In genomic region chr16:97794256-97794655, GRCm38 (mm10) we compare ENCODE assay signal across 21 mouse cellular contexts. TPM values are rescaled to one million over a fixed set of nuclear protein-coding genes. Genes with fewer than 3 reads are reported as not detected.
DNase-seq lines count a peak whose midpoint lies in the region; ATAC-seq and TF ChIP-seq lines count a peak whose summit lies in the region.
"Had no signal": no experiment of that assay in that cellular context is flagged by ENCODE, and none has a peak within 500 bp of the region (broad histone marks: within the 10 kb centered on the region; RNA-seq: fewer than 3 reads in every experiment).

No protein-coding gene starts in this region.

- no peak overlapping the region for H3K27ac ChIP-seq in liver, embryonic 13.5 days
- H3K27ac ChIP-seq in liver, embryonic 12.5 days: no peak overlapping the region
- no peak overlapping the region for H3K27ac ChIP-seq in testis, adult 2 months (ENCODE audit: control insufficient read depth, insufficient read depth, low read depth, low read length)
- H3K27ac ChIP-seq: embryonic facial prominence, embryonic 15.5 days; forebrain, embryonic 10.5 days; heart, adult 2 months; hindbrain, embryonic 10.5 days; hindbrain, embryonic 14.5 days had no signal

- 74% methylated on average over 6 of the region's 6 CpGs for WGBS in liver, embryonic 13.5 days (ENCODE audit: insufficient replicate concordance)
- 79% methylated on average over 6 of the region's 6 CpGs for WGBS in liver, embryonic 12.5 days (ENCODE audit: insufficient replicate concordance)

- no peak overlapping the region for H3K4me3 ChIP-seq in liver, embryonic 13.5 days (replicated peaks)
- no peak overlapping the region for H3K4me3 ChIP-seq in liver, embryonic 12.5 days
- peak overlapping the region; percentile 17 for H3K4me3 ChIP-seq in testis, adult 2 months (ENCODE audit: control insufficient read depth, low read depth, low read length)
- H3K4me3 ChIP-seq: embryonic facial prominence, embryonic 15.5 days; erythroblast, embryonic 14.5 days; forebrain, embryonic 10.5 days; heart, adult 2 months; heart, embryonic 12.5 days; hindbrain, embryonic 10.5 days had no signal

- DNase-seq in liver, embryonic 13.5 days: no peak
- DNase-seq in testis, postnatal 10 days (ENCODE audit: low spot score): no peak
- no peak for DNase-seq in cerebellum, adult 9-10 months
- DNase-seq: adrenal gland, adult 2 months; adrenal gland, postnatal 36 days; cerebellum, adult 2 months; cerebellum, postnatal 14 days; embryo, embryonic 11 days; gastrocnemius, postnatal 36 days; heart, adult 2 months had no signal

- ATAC-seq in liver, embryonic 13.5 days (ENCODE audit: low read depth): 0 out of 2 replicates have a peak, but pooled peaks have one; percentile 21
- ATAC-seq in liver, embryonic 12.5 days: no peak; the same call in 1 of the 2 replicates
- peak; percentile 44; the same call in 1 of the 2 replicates for ATAC-seq in megakaryocyte, adult 5-6 weeks (ENCODE audit: poor library complexity, severe bottlenecking)
- ATAC-seq: forebrain, embryonic 14.5 days had no signal

- TF ChIP-seq CTCF in testis, adult 2 months (IDR thresholded peaks at IDR 0.05; ENCODE audit: control insufficient read depth, insufficient read depth, insufficient replicate concordance, low read depth, low read length): no peak

- H3K4me1 ChIP-seq in liver, embryonic 13.5 days (replicated peaks): peaks cover 3% of the 10 kb centered on the region; the same call in 1 of the 2 replicates
- no peaks in the 10 kb centered on the region; the same call in 1 of the 2 replicates for H3K4me1 ChIP-seq in liver, embryonic 12.5 days
- H3K4me1 ChIP-seq in testis, adult 2 months (ENCODE audit: control insufficient read depth, insufficient read depth, low read length): no peaks in the 10 kb centered on the region
- H3K4me1 ChIP-seq: embryonic facial prominence, embryonic 15.5 days; forebrain, embryonic 10.5 days; heart, embryonic 12.5 days; hindbrain, embryonic 10.5 days had no signal

- H3K27me3 ChIP-seq in liver, embryonic 13.5 days: no peaks in the 10 kb centered on the region
- H3K27me3 ChIP-seq in liver, embryonic 12.5 days (replicated peaks): no peaks in the 10 kb centered on the region
- no peaks in the 10 kb centered on the region for H3K27me3 ChIP-seq in testis, adult 2 months (ENCODE audit: control insufficient read depth, insufficient read depth, low read length)
- H3K27me3 ChIP-seq: embryonic facial prominence, embryonic 15.5 days; heart, embryonic 12.5 days had no signal

- peaks cover 58% of the 10 kb centered on the region for H3K36me3 ChIP-seq in liver, embryonic 13.5 days
- peaks cover 78% of the 10 kb centered on the region for H3K36me3 ChIP-seq in liver, embryonic 12.5 days
- no peaks in the 10 kb centered on the region; the same call in 1 of the 2 replicates for H3K36me3 ChIP-seq in testis, adult 2 months (ENCODE audit: control insufficient read depth, insufficient read depth, low read length)

- H3K9ac ChIP-seq in liver, embryonic 13.5 days: no peak overlapping the region
- no peak overlapping the region for H3K9ac ChIP-seq in liver, embryonic 12.5 days
- H3K9ac ChIP-seq: embryonic facial prominence, embryonic 15.5 days; heart, embryonic 12.5 days; hindbrain, embryonic 14.5 days had no signal

- no peaks in the 10 kb centered on the region for H3K9me3 ChIP-seq in liver, embryonic 13.5 days (replicated peaks)
- no peaks in the 10 kb centered on the region for H3K9me3 ChIP-seq in liver, embryonic 12.5 days (replicated peaks)
- H3K9me3 ChIP-seq: embryonic facial prominence, embryonic 15.5 days; forebrain, embryonic 10.5 days; heart, embryonic 12.5 days; hindbrain, embryonic 10.5 days had no signal

- no peak overlapping the region for H3K4me2 ChIP-seq in liver, embryonic 13.5 days
- H3K4me2 ChIP-seq in liver, embryonic 12.5 days: no peak overlapping the region
- H3K4me2 ChIP-seq: embryonic facial prominence, embryonic 15.5 days; heart, embryonic 12.5 days; hindbrain, embryonic 14.5 days had no signal

- TF ChIP-seq POLR2A in testis, adult 2 months (IDR thresholded peaks at IDR 0.05; ENCODE audit: control insufficient read depth, low read depth, low read length): no peak

RNA-seq across cellular contexts. Expression of gene Ripk4, which starts 30.7 kb away (rescaled TPM):
- polyA plus RNA-seq in liver, embryonic 13.5 days (2015; fragmentation: Nextera tagmentation; extraction: Ambion mirVana): 2.3 and 2.7 TPM in 2 replicates
- polyA plus RNA-seq in liver, embryonic 12.5 days (2016; fragmentation: Nextera tagmentation; extraction: Ambion mirVana): 2.4 and 2.5 TPM in 2 replicates
- 1.7 and 1.8 TPM in 2 replicates for polyA plus RNA-seq in testis, adult 2 months (2012; rRNA removed)
- not detected in 2 replicates for total RNA-seq in megakaryocyte, adult 5-6 weeks (2015)
- 0.04 TPM in 1 of 2 replicates, not detected in the other for total RNA-seq in megakaryocyte, adult 5-6 weeks (2017)
- total RNA-seq: common myeloid progenitor, adult 5-6 weeks; gastrocnemius, postnatal 36 days had no signal
- polyA plus RNA-seq: erythroblast, embryonic 14.5 days had no signal

RNA-seq across cellular contexts. Expression of gene Prdm15, which starts 57.4 kb away (rescaled TPM):
- 2.9 and 3.0 TPM in 2 replicates for polyA plus RNA-seq in liver, embryonic 13.5 days (2015; fragmentation: Nextera tagmentation; extraction: Ambion mirVana)
- 6.4 TPM in 2 replicates for polyA plus RNA-seq in liver, embryonic 12.5 days (2016; fragmentation: Nextera tagmentation; extraction: Ambion mirVana)
- 3.6 and 5.0 TPM in 2 replicates for polyA plus RNA-seq in testis, adult 2 months (2012; rRNA removed)
- 7.2 and 7.9 TPM in 2 replicates for total RNA-seq in megakaryocyte, adult 5-6 weeks (2015)
- 4.3 and 6.1 TPM in 2 replicates for total RNA-seq in megakaryocyte, adult 5-6 weeks (2017)
